Mouse (Mus musculus) olfactory bulb, adult 2 months (tissue): ENCODE results near the gene Pla2g4e. TPM values are rescaled to one million over a fixed set of nuclear protein-coding genes. Genes with fewer than 3 reads are reported as not detected.

Experiments
- H3K27ac ChIP-seq: fragments of 200-500 bp; 2 replicates; pipeline ENCODE4 v1.5.1; 2012; ENCODE audit warnings: low read depth, low read length; ENCODE audit not compliant: insufficient read depth
- H3K4me1 ChIP-seq: fragments of 200-500 bp; 2 replicates; pipeline ENCODE4 v1.6.1; 2012; ENCODE audit warnings: low read length; ENCODE audit not compliant: control insufficient read depth, insufficient read depth
- H3K4me3 ChIP-seq: fragments of 200-500 bp; 2 replicates; pipeline ENCODE4 v1.5.1; 2012; ENCODE audit warnings: mild to moderate bottlenecking, low read depth, low read length, moderate library complexity; ENCODE audit not compliant: insufficient read depth
- CTCF ChIP-seq: fragments of 200-500 bp; IDR thresholded peaks from 2 replicates; pipeline ENCODE4 v1.5.1; 2012; ENCODE audit warnings: low read depth, mild to moderate bottlenecking, low read length, moderate library complexity; ENCODE audit not compliant: insufficient read depth
- POLR2A ChIP-seq: fragments of 200-500 bp; IDR thresholded peaks from 2 replicates; pipeline ENCODE4 v1.6.1; 2012; ENCODE audit warnings: mild to moderate bottlenecking, low read depth, low read length, moderate library complexity; ENCODE audit not compliant: insufficient read depth
- WGBS: fragments of 180-500 bp; shearing (Covaris S2); methylation state at CpG from one replicate; pipeline ENCODE4 v1.1.7; 2018; 5-methylcytosine and 5-hydroxymethylcytosine counted together
- polyA plus RNA-seq: library from polyadenylated mRNA; stranded (reverse); fragments of >200 nt; gene quantifications from 2 replicates; pipeline ENCODE4 v1.2.4, GENCODE M21; 2012; ENCODE audit warnings: low replicate concordance; ENCODE audit not compliant: missing spikeins, insufficient read depth, insufficient read length

Gene Pla2g4e
- polyA plus RNA-seq, 1 experiment = not detected

DNA sequence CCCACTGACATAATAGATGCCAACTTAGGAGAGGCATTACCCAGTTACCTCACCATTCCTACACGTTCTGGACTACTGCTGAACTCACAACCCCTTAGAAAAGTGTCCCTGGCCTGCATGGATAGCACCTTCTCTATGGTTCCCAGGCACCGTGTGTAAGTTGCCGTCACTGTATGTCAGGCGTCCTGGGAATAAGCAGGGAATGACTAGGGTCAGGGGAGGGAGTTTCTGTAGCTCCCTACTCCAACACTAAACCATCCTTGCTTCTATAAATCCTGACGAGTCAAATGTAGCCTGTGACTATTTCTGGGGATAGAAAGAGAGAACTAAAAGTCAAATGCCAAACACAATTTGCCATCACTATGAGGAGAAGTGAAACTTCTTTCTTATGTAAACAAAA lies 107.9 kb downstream of the Pla2g4e start:
- 80% methylated on average over 5 of the region's 5 CpGs for WGBS
- Histone ChIP-seq H3K27ac (no peak overlapping the region), H3K4me3 (no peak overlapping the region), H3K4me1 (peaks cover 4% of the 10 kb centered on the region)
- TF ChIP-seq CTCF = no peak
- no peak for TF ChIP-seq POLR2A

DNA sequence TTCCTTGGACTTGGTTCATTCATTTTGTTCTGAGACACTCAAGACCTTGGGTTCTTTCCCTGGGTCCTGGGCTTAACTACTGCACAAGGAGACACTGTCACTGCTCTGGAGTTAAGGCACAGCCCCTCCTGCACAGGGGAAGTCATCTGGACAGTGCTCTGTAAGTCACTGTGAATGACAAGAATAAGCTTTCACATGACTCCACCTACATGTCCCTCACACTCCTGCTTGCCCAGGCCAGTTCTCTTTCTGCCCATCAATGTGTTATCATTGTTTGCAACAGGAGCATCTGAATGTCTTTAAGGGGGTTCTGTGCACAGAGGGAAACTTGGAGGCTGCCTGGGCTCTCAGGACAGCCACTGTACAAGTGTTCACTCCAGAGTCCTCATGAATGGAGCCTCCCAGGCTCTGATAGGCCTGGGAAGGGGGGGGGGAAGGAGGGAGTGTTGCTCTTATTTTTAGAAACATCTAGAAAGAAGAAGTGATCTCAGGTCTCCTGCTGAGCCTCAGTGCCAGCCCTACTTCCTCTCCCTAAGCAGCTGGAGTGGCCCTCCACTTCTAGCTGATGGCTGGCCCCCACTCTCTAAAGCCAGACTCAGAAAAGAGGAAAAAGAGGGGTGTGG lies 110.6 kb downstream of the Pla2g4e start:
- Histone ChIP-seq H3K4me3 (no peak overlapping the region), H3K4me1 (peaks cover 6% of the 10 kb centered on the region), H3K27ac (no peak overlapping the region)
- TF ChIP-seq POLR2A (no peak), CTCF (no peak)

GRCm38 (mm10) chr2:120131881-120132280 lies 113.3 kb downstream of the Pla2g4e start:
- Histone ChIP-seq H3K27ac (no peak overlapping the region), H3K4me3 (no peak overlapping the region), H3K4me1 (peaks cover 10% of the 10 kb centered on the region)
- no peak for TF ChIP-seq POLR2A
- TF ChIP-seq CTCF = no peak
- WGBS = 73% methylated on average over 1 of the region's 1 CpGs

GRCm38 (mm10) chr2:120129252-120129908 lies 115.8 kb downstream of the Pla2g4e start:
- H3K4me3 ChIP-seq = no peak overlapping the region
- 79% methylated on average over 8 of the region's 8 CpGs for WGBS
- 0 out of 2 replicates have a peak overlapping the region, but pooled peaks have one; percentile 17 for H3K27ac ChIP-seq
- no peak for TF ChIP-seq POLR2A
- H3K4me1 ChIP-seq = peaks cover 6% of the 10 kb centered on the region

DNA sequence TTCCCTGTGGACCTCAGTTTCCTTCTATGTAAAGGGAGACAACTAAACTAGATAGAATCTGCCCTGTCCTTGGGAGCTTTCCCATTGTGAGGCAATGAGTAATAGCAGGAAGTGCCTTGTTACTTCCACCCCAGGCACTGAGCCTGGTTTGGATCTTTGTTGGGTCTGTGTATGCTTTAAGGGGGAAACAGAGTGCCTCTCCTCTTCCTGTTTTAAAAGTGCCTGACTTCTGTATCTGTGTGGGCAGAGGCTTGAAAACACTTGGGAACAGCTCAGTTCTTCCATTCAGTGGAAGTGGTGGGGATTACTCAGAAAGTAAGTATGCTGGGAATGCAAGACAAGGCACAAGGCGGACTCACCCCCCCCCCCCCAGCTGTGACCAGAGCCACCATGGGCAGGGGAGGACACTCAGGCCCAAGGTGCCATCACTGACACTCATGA lies 116.5 kb downstream of the Pla2g4e start:
- TF ChIP-seq POLR2A = no peak
- no peak for TF ChIP-seq CTCF
- H3K4me3 ChIP-seq = no peak overlapping the region
- 64% methylated on average over 1 of the region's 1 CpGs for WGBS
- H3K4me1 ChIP-seq = peaks cover 8% of the 10 kb centered on the region
- H3K27ac ChIP-seq = peak overlapping the region; percentile 2; the same call in 1 of the 2 replicates

- TF ChIP-seq POLR2A = no peak
- TF ChIP-seq CTCF = no peak
These were observed 117.1 kb downstream of the Pla2g4e start for GRCm38 (mm10) chr2:120128011-120128410.

DNA sequence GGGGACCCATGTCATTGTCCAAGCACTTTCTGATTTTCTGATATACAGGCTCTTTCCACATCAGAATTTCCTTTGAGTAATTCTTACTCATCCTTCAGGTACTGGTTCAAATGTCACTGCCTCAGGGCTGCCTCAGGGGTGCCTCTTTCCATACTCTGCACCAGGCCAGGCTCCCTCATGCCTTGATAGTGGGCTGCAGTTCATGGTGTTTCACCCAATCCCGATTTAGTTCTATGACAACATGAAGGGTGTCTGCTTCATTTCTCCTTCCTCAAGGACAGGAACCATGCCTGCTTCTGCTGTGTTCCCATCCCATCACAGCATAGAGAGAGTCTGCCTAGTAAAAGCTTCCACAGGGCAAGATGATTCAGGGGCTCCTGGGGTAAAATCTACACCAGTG lies 118.2 kb downstream of the Pla2g4e start:
- no peak for TF ChIP-seq CTCF
- no peak for TF ChIP-seq POLR2A
- Histone ChIP-seq H3K4me3 (no peak overlapping the region), H3K4me1 (peaks cover 8% of the 10 kb centered on the region), H3K27ac (no peak overlapping the region)
- WGBS = 85% methylated on average over 1 of the region's 1 CpGs

More at GRCm38 (mm10) chr2:120128011-120128410, 117.1 kb downstream of the Pla2g4e start:
- Histone ChIP-seq H3K27ac (peak overlapping the region; percentile 2; the same call in 1 of the 2 replicates), H3K4me1 (peaks cover 8% of the 10 kb centered on the region), H3K4me3 (no peak overlapping the region)

DNA sequence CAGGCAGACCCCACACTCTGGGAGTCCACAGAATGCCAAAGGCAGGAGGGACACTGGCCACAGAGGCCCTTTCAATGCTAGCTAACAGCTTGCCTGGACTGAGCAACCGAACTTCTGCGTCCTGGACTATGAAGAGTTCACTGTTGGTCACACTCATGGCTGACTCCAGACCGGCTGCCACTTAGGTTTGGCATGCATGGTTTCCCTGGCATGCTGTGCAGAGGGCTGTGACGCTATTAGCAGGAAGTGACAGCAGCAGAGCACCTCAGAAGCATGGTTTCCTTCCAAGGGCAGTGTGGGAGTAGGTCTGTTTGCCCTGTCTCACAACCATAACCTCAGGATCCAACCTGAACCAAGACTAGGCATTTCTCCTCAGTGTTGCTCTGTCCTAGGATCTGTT lies 118.7 kb downstream of the Pla2g4e start:
- 87% methylated on average over 4 of the region's 4 CpGs for WGBS
- Histone ChIP-seq H3K4me1 (peaks cover 8% of the 10 kb centered on the region), H3K4me3 (no peak overlapping the region), H3K27ac (no peak overlapping the region)
- TF ChIP-seq POLR2A (no peak), CTCF (no peak)

- TF ChIP-seq CTCF (no peak), POLR2A (no peak)
- Histone ChIP-seq H3K4me3 (no peak overlapping the region), H3K27ac (no peak overlapping the region), H3K4me1 (peaks cover 8% of the 10 kb centered on the region)
- 100% methylated on average over 1 of the region's 1 CpGs for WGBS
These were observed 119.7 kb downstream of the Pla2g4e start for GRCm38 (mm10) chr2:120125461-120125860.
